Mouse (Mus musculus) bone marrow macrophage, adult 2 months (primary cell): ENCODE measurements at regions not wholly inside any gene's neighbourhood (a gene's known extent, or its start where the extent isn't known, plus 50 kb on each side); places are given as distances from the start of the nearest gene placed in this dataset.

ENCODE experiments used
- CTCF ChIP-seq: IDR thresholded peaks from 2 replicates; pipeline ENCODE4 v1.5.1; 2012; ENCODE audit warnings: low read depth, mild to moderate bottlenecking, low read length, moderate library complexity
- POLR2A ChIP-seq: IDR thresholded peaks from 2 replicates; pipeline ENCODE4 v1.6.1; 2012; ENCODE audit warnings: mild to moderate bottlenecking, low read depth, low read length, borderline replicate concordance

DNA sequence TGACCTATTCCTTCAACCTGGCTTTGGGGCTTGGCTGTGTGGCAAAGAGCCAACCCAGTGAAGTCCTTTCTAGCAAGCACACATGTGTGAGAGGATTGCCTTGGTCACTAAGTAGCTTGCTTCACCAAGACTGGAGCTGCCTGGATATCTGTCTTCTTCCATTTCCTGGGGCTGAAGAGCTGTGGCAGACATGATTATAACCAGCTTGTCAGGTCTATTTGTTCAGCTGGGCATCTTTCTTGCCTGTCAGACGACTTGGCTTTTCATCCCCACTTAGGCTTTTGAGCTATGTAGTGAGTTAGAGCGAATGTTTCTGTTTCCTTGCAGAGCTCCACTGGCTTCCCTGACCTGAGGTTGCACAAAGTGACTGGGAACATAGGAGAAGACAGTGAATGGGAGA lies 1951.3 kb upstream of the Lrrc6 start:
- TF ChIP-seq CTCF (no peak), POLR2A (no peak)
